Mouse (Mus musculus) kidney, embryonic 15.5 days (tissue): Measurements from ENCODE around the gene Alkbh1. TPM values are rescaled to one million over a fixed set of nuclear protein-coding genes. Genes with fewer than 3 reads are reported as not detected.
"Not testable (repeated sequence)": the region's sequence is repeated elsewhere in the genome, so short reads cannot be mapped to it uniquely, and the experiment has no call there.

Source experiments
- ATAC-seq: fragments of 200-750 bp; cut with Nextera tagmentation; replicated peaks from 2 replicates; pipeline ENCODE4 v1.8.0; 2017; ENCODE audit warnings: moderate TSS enrichment; ENCODE audit not compliant: low FRiP score
- H3K27ac ChIP-seq: fragments of 300-500 bp; sonication (generic); 2 replicates; pipeline ENCODE4 v1.5.1; 2015; ENCODE audit warnings: mild to moderate bottlenecking, inconsistent platforms
- H3K27me3 ChIP-seq: fragments of 300-500 bp; sonication (generic); 2 replicates; pipeline ENCODE4 v1.6.1; 2015; ENCODE audit warnings: inconsistent platforms
- H3K36me3 ChIP-seq: fragments of 300-500 bp; sonication (generic); 2 replicates; pipeline ENCODE4 v1.6.1; 2015; ENCODE audit warnings: inconsistent platforms
- H3K4me1 ChIP-seq: fragments of 300-500 bp; sonication (generic); 2 replicates; pipeline ENCODE4 v1.6.1; 2015; ENCODE audit warnings: inconsistent platforms
- H3K4me2 ChIP-seq: fragments of 300-500 bp; sonication (generic); 2 replicates; pipeline ENCODE4 v1.6.1; 2015; ENCODE audit warnings: moderate library complexity, mild to moderate bottlenecking, inconsistent platforms
- H3K4me3 ChIP-seq: fragments of 300-500 bp; sonication (generic); replicated peaks from 2 replicates; pipeline ENCODE4 v1.5.1; 2015; ENCODE audit warnings: mild to moderate bottlenecking, inconsistent platforms
- H3K9ac ChIP-seq: fragments of 300-500 bp; sonication (generic); 2 replicates; pipeline ENCODE4 v1.6.1; 2015; ENCODE audit warnings: mild to moderate bottlenecking, inconsistent platforms
- H3K9me3 ChIP-seq: fragments of 300-500 bp; sonication (generic); replicated peaks from 2 replicates; pipeline ENCODE4 v1.6.1; 2016; ENCODE audit warnings: inconsistent platforms
- WGBS: fragments of 180-500 bp; shearing (Covaris S2); methylation state at CpG from one replicate; pipeline ENCODE4 v1.1.7; 2015; ENCODE audit warnings: mixed read lengths; 5-methylcytosine and 5-hydroxymethylcytosine counted together
- polyA plus RNA-seq: library from polyadenylated mRNA; unstranded; fragments of >200 nt; fragmentation: Nextera tagmentation; extraction: Ambion mirVana; gene quantifications from 2 replicates; pipeline ENCODE4 v1.2.1, GENCODE M21; 2015

Alkbh1 gene
- polyA plus RNA-seq = 61.9 and 64.6 TPM in 2 replicates

- peak; percentile 91 for ATAC-seq
- H3K36me3 ChIP-seq = peaks cover 47% of the 10 kb centered on the region
- peak within 1 kb of the TSS; percentile 73 for H3K4me3 ChIP-seq
- H3K4me2 ChIP-seq = peak within 1 kb of the TSS; percentile 78
- under 1% methylated on average over 28 of the region's 28 CpGs for WGBS
- no peaks in the 10 kb centered on the region for H3K27me3 ChIP-seq
- H3K9me3 ChIP-seq = no peaks in the 10 kb centered on the region
- H3K4me1 ChIP-seq = peaks cover 24% of the 10 kb centered on the region
- peak within 1 kb of the TSS; percentile 85 for H3K9ac ChIP-seq
- H3K27ac ChIP-seq = peak within 1 kb of the TSS; percentile 91
These were observed at the start of gene Alkbh1, which contains the start of gene Slirp for GRCm38 (mm10) chr12:87443700-87444122. Alkbh1 (minus strand) TSS chr12:87444017. Slirp (plus strand) TSS chr12:87443896.

- H3K9ac ChIP-seq, H3K4me3 ChIP-seq, H3K36me3 ChIP-seq, H3K9me3 ChIP-seq, H3K27ac ChIP-seq, ATAC-seq, H3K27me3 ChIP-seq, H3K4me1 ChIP-seq, H3K4me2 ChIP-seq: not testable (repeated sequence)
- WGBS = 73% methylated on average over 2 of the region's 2 CpGs
These were observed 44.9 kb upstream of the Alkbh1 start for GRCm38 (mm10) chr12:87488683-87489082.

GRCm38 (mm10) chr12:87482482-87482881 lies 38.7 kb upstream of the Alkbh1 start:
- 74% methylated on average over 5 of the region's 5 CpGs for WGBS
- not testable (repeated sequence) for H3K4me3 ChIP-seq, ATAC-seq, H3K9me3 ChIP-seq, H3K27me3 ChIP-seq, H3K27ac ChIP-seq, H3K4me2 ChIP-seq, H3K4me1 ChIP-seq, H3K36me3 ChIP-seq, H3K9ac ChIP-seq

- Histone ChIP-seq H3K4me3 (no peak overlapping the region), H3K36me3 (peaks cover 5% of the 10 kb centered on the region; the same call in 1 of the 2 replicates), H3K9me3 (no peaks in the 10 kb centered on the region), H3K27ac (no peak overlapping the region), H3K9ac (no peak overlapping the region), H3K4me1 (peaks cover 13% of the 10 kb centered on the region), H3K27me3 (no peaks in the 10 kb centered on the region), H3K4me2 (no peak overlapping the region)
- no peak for ATAC-seq
- 73% methylated on average over 3 of the region's 3 CpGs for WGBS
These were observed 30.9 kb upstream of the Alkbh1 start for GRCm38 (mm10) chr12:87474756-87475155.

- H3K27me3 ChIP-seq = no peaks in the 10 kb centered on the region
These were observed 28.4 kb upstream of the Alkbh1 start, which contains the start of gene Snw1 for GRCm38 (mm10) chr12:87471964-87472786. Snw1 (minus strand) TSS chr12:87472274.

GRCm38 (mm10) chr12:87471421-87471963 lies 27.7 kb upstream of the Alkbh1 start:
- Histone ChIP-seq H3K9ac (peak overlapping the region; percentile 80), H3K27ac (peak overlapping the region; percentile 91), H3K36me3 (peaks cover 33% of the 10 kb centered on the region), H3K4me3 (peak overlapping the region; percentile 74), H3K27me3 (no peaks in the 10 kb centered on the region), H3K4me2 (peak overlapping the region; percentile 61), H3K4me1 (peaks cover 15% of the 10 kb centered on the region), H3K9me3 (no peaks in the 10 kb centered on the region)
- ATAC-seq = no peak
- 0% methylated on average over 19 of the region's 19 CpGs for WGBS

More at GRCm38 (mm10) chr12:87471964-87472786, 28.4 kb upstream of the Alkbh1 start, which contains the start of gene Snw1:
- H3K36me3 ChIP-seq = peaks cover 26% of the 10 kb centered on the region
- H3K4me3 ChIP-seq = peak within 1 kb of the TSS; percentile 74
- no peaks in the 10 kb centered on the region for H3K9me3 ChIP-seq
- peak; percentile 97 for ATAC-seq
- H3K9ac ChIP-seq = peak within 1 kb of the TSS; percentile 80
- H3K27ac ChIP-seq = peak within 1 kb of the TSS; percentile 91
- 3% methylated on average over 45 of the region's 45 CpGs for WGBS
- peak within 1 kb of the TSS; percentile 61 for H3K4me2 ChIP-seq
- H3K4me1 ChIP-seq = peaks cover 15% of the 10 kb centered on the region

- Histone ChIP-seq H3K27ac (no peak overlapping the region), H3K36me3 (peaks cover 39% of the 10 kb centered on the region), H3K27me3 (no peaks in the 10 kb centered on the region), H3K4me2 (peak overlapping the region; percentile 61), H3K4me1 (peaks cover 15% of the 10 kb centered on the region), H3K9ac (peak overlapping the region; percentile 80), H3K9me3 (no peaks in the 10 kb centered on the region), H3K4me3 (peak overlapping the region; percentile 74)
- 49% methylated on average over 7 of the region's 7 CpGs for WGBS
- no peak for ATAC-seq
These were observed 26.7 kb upstream of the Alkbh1 start for GRCm38 (mm10) chr12:87470263-87471136.

GRCm38 (mm10) chr12:87464678-87465297 lies 21.0 kb upstream of the Alkbh1 start:
- no peak overlapping the region for H3K4me3 ChIP-seq
- H3K9ac ChIP-seq = no peak overlapping the region
- no peaks in the 10 kb centered on the region for H3K27me3 ChIP-seq
- H3K4me1 ChIP-seq = peaks cover 2% of the 10 kb centered on the region; the same call in 1 of the 2 replicates
- ATAC-seq = no peak
- no peak overlapping the region for H3K27ac ChIP-seq
- WGBS = 88% methylated on average over 6 of the region's 6 CpGs
- H3K9me3 ChIP-seq = no peaks in the 10 kb centered on the region
- H3K36me3 ChIP-seq = peaks cover 90% of the 10 kb centered on the region
- H3K4me2 ChIP-seq = no peak overlapping the region

- H3K4me3 ChIP-seq = no peak overlapping the region
- no peaks in the 10 kb centered on the region for H3K9me3 ChIP-seq
- no peak overlapping the region for H3K9ac ChIP-seq
- H3K4me1 ChIP-seq = peaks cover 7% of the 10 kb centered on the region
- no peaks in the 10 kb centered on the region for H3K27me3 ChIP-seq
- H3K27ac ChIP-seq = no peak overlapping the region
- no peak overlapping the region for H3K4me2 ChIP-seq
- no peak for ATAC-seq
- peaks cover 74% of the 10 kb centered on the region for H3K36me3 ChIP-seq
- WGBS = 92% methylated on average over 9 of the region's 9 CpGs
These were observed 5.6 kb upstream of the Alkbh1 start for GRCm38 (mm10) chr12:87449456-87449855.

- no peak for ATAC-seq
- WGBS = 3% methylated on average over 16 of the region's 16 CpGs
- H3K27me3 ChIP-seq = no peaks in the 10 kb centered on the region
- peaks cover 24% of the 10 kb centered on the region for H3K4me1 ChIP-seq
- peak overlapping the region; percentile 73 for H3K4me3 ChIP-seq
- no peaks in the 10 kb centered on the region for H3K9me3 ChIP-seq
- H3K9ac ChIP-seq = peak overlapping the region; percentile 85
- peak overlapping the region; percentile 78 for H3K4me2 ChIP-seq
- peaks cover 47% of the 10 kb centered on the region for H3K36me3 ChIP-seq
- peak overlapping the region; percentile 91; the same call in 1 of the 2 replicates for H3K27ac ChIP-seq
These were observed 394 bp upstream of the Alkbh1 start for GRCm38 (mm10) chr12:87444211-87444610.

- peak overlapping the region; percentile 73 for H3K4me3 ChIP-seq
- H3K36me3 ChIP-seq = peaks cover 47% of the 10 kb centered on the region
- peak overlapping the region; percentile 85 for H3K9ac ChIP-seq
- no peaks in the 10 kb centered on the region for H3K27me3 ChIP-seq
- peaks cover 24% of the 10 kb centered on the region for H3K4me1 ChIP-seq
- peak; percentile 83 for ATAC-seq
- H3K4me2 ChIP-seq = peak overlapping the region; percentile 78
- peak overlapping the region; percentile 91 for H3K27ac ChIP-seq
- under 1% methylated on average over 33 of the region's 33 CpGs for WGBS
- H3K9me3 ChIP-seq = no peaks in the 10 kb centered on the region
These were observed 610 bp downstream of the Alkbh1 start for GRCm38 (mm10) chr12:87443115-87443699.
